In the genomic region with DNA sequence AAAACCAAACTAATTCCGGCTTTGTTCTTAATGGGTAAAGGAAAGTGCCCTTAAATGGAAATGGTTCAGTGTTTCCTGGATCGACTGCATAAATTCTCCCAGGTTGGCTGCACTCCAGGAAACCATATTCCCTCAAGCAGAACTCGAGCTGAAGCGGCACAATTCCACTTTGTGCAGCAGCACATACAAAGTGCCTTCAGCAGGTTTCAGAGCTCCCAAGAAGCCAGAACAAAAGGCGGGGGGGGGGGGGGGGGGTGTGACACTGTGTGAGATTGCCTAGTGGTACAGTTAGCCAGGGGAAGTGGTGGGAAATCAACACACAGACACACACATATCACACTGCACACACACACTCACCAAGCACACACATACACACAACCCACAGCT, we compare ENCODE assay signal across 8 mouse cellular contexts. TPM values are rescaled to one million over a fixed set of nuclear protein-coding genes. Genes with fewer than 3 reads are reported as not detected.
A peak's percentile ranks its signal among the peaks of the same experiment; 100 is the strongest.
DNase-seq lines count a peak whose midpoint lies in the region; ATAC-seq and TF ChIP-seq lines count a peak whose summit lies in the region.

No protein-coding gene starts in this region.

- peaks cover 3% of the 10 kb centered on the region; the same call in 1 of the 2 replicates for H3K27me3 ChIP-seq in forebrain, embryonic 11.5 days (ENCODE audit: control insufficient read depth, insufficient read depth, low read length)
- peaks cover 22% of the 10 kb centered on the region for H3K27me3 ChIP-seq in forebrain, embryonic 10.5 days (ENCODE audit: poor library complexity, severe bottlenecking)
- H3K27me3 ChIP-seq in kidney, adult 2 months (replicated peaks; ENCODE audit: control insufficient read depth, insufficient read depth, low read length), result no peaks in the 10 kb centered on the region
- no peaks in the 10 kb centered on the region for H3K27me3 ChIP-seq in lung, postnatal 0 days (replicated peaks; ENCODE audit: insufficient read depth, low read length)

- no peak for TF ChIP-seq EP300 in lung, postnatal 0 days (IDR thresholded peaks at IDR 0.05)

- peak; percentile 30; the same call in 1 of the 2 replicates for ATAC-seq in forebrain, embryonic 11.5 days (replicated peaks; ENCODE audit: low FRiP score)
- peak; percentile 59 for ATAC-seq in lung, postnatal 0 days

- H3K9me3 ChIP-seq in forebrain, embryonic 11.5 days (ENCODE audit: control insufficient read depth, low read length), result no peaks in the 10 kb centered on the region
- no peaks in the 10 kb centered on the region for H3K9me3 ChIP-seq in forebrain, embryonic 10.5 days
- H3K9me3 ChIP-seq in lung, postnatal 0 days (ENCODE audit: low read length), result no peaks in the 10 kb centered on the region

- TF ChIP-seq CTCF in kidney, adult 2 months (conservative IDR thresholded peaks at IDR 0.05; ENCODE audit: insufficient read depth, insufficient read length, low read depth, low read length), result no peak
- TF ChIP-seq CTCF in lung, postnatal 0 days (IDR thresholded peaks at IDR 0.05), result no peak

- no peak overlapping the region for H3K4me2 ChIP-seq in forebrain, embryonic 11.5 days (ENCODE audit: low read depth, low read length, severe bottlenecking)
- H3K4me2 ChIP-seq in lung, postnatal 0 days (replicated peaks; ENCODE audit: low read depth, low read length), result peak overlapping the region; percentile 28

- H3K27ac ChIP-seq in forebrain, embryonic 11.5 days (ENCODE audit: low read depth, low read length), result 0 out of 2 replicates have a peak overlapping the region, but pooled peaks have one; percentile 6
- H3K27ac ChIP-seq in forebrain, embryonic 10.5 days, result no peak overlapping the region
- no peak overlapping the region for H3K27ac ChIP-seq in kidney, adult 2 months (ENCODE audit: insufficient read depth, low read depth, low read length)
- 0 out of 2 replicates have a peak overlapping the region, but pooled peaks have one; percentile 32 for H3K27ac ChIP-seq in lung, postnatal 0 days (ENCODE audit: low read length)

- WGBS in forebrain, embryonic 11.5 days, result 20% methylated on average over 5 of the region's 5 CpGs
- WGBS in forebrain, embryonic 10.5 days, result 39% methylated on average over 5 of the region's 5 CpGs
- WGBS in kidney, adult 2 months, result 3% methylated on average over 5 of the region's 5 CpGs
- 13% methylated on average over 5 of the region's 5 CpGs for WGBS in lung, postnatal 0 days

- H3K36me3 ChIP-seq in forebrain, embryonic 11.5 days (ENCODE audit: control insufficient read depth, insufficient read depth, low read length), result no peaks in the 10 kb centered on the region
- no peaks in the 10 kb centered on the region for H3K36me3 ChIP-seq in forebrain, embryonic 10.5 days (replicated peaks)
- no peaks in the 10 kb centered on the region for H3K36me3 ChIP-seq in kidney, adult 2 months (ENCODE audit: control insufficient read depth, insufficient read depth, low read length)
- H3K36me3 ChIP-seq in lung, postnatal 0 days (ENCODE audit: insufficient read depth, low read length), result no peaks in the 10 kb centered on the region

- H3K9ac ChIP-seq in forebrain, embryonic 11.5 days (ENCODE audit: low read length), result no peak overlapping the region
- H3K9ac ChIP-seq in lung, postnatal 0 days (replicated peaks; ENCODE audit: low read depth), result no peak overlapping the region

- intact Hi-C loops in gastrocnemius, postnatal 14 days (cut with DNase I; ENCODE audit: low total_unique reads), result no loop called here

- H3K4me3 ChIP-seq in forebrain, embryonic 11.5 days (ENCODE audit: low read depth, low read length), result no peak overlapping the region
- no peak overlapping the region for H3K4me3 ChIP-seq in forebrain, embryonic 10.5 days
- 0 out of 2 replicates have a peak overlapping the region, but pooled peaks have one; percentile 3 for H3K4me3 ChIP-seq in kidney, adult 2 months (ENCODE audit: insufficient read depth, low read depth, low read length)
- H3K4me3 ChIP-seq in lung, postnatal 0 days (ENCODE audit: low read depth, low read length), result no peak overlapping the region

- no peak for TF ChIP-seq POLR2A in kidney, adult 2 months (IDR thresholded peaks at IDR 0.05; ENCODE audit: low read depth, low read length)

- no peak for DNase-seq in forebrain, embryonic 11.5 days (ENCODE audit: low spot score)
- no peak for DNase-seq in forebrain, embryonic 10.5 days (ENCODE audit: extremely low spot score, low spot score)
- peak; percentile 82 for DNase-seq in NIH3T3 (ENCODE audit: low read depth)
- DNase-seq in gastrocnemius, postnatal 14 days, result peak; percentile 68
- DNase-seq in kidney, adult 2 months, result peak; percentile 95
- DNase-seq in lung, postnatal 0 days (ENCODE audit: low spot score), result peak; percentile 86
- peak; percentile 57 for DNase-seq in telencephalon, adult 2 months (ENCODE audit: low read depth, low spot score)
- no peak for DNase-seq in spleen, postnatal 10 days (ENCODE audit: low spot score in 2 of 2)

- H3K4me1 ChIP-seq in forebrain, embryonic 11.5 days (replicated peaks; ENCODE audit: control insufficient read depth, insufficient read depth, low read length), result no peaks in the 10 kb centered on the region; the same call in 1 of the 2 replicates
- peaks cover 24% of the 10 kb centered on the region for H3K4me1 ChIP-seq in forebrain, embryonic 10.5 days
- H3K4me1 ChIP-seq in kidney, adult 2 months (ENCODE audit: control insufficient read depth, insufficient read depth, low read length), result peaks cover 2% of the 10 kb centered on the region; the same call in 1 of the 2 replicates
- no peaks in the 10 kb centered on the region for H3K4me1 ChIP-seq in lung, postnatal 0 days (ENCODE audit: insufficient read depth, low read depth, low read length)

RNA-seq across cellular contexts. Expression of gene Lamc2, which starts 5.7 kb away (rescaled TPM):
- polyA plus RNA-seq in forebrain, embryonic 11.5 days (2014; fragmentation: Nextera tagmentation; extraction: Ambion mirVana), result 0.48 and 0.55 TPM in 2 replicates
- polyA plus RNA-seq in forebrain, embryonic 10.5 days (2016; fragmentation: Nextera tagmentation; extraction: Ambion mirVana), result 1.4 and 1.8 TPM in 2 replicates
- total RNA-seq in gastrocnemius, postnatal 14 days (2021), result 1 to 10 TPM; 5.8 to 7.2 TPM
- polyA plus RNA-seq in kidney, adult 2 months (2012; rRNA removed), result 7.0 TPM in 2 replicates
- 62.9 and 69.0 TPM in 2 replicates for polyA plus RNA-seq in lung, postnatal 0 days (2015; fragmentation: Nextera tagmentation; extraction: Ambion mirVana)

Comparison
In these comparisons a context has a peak if more than half of its experiments do, and no peak if none do; other contexts are left out.
1. H3K27ac ChIP-seq: peak in forebrain, embryonic 11.5 days (single experiment) and lung, postnatal 0 days (single experiment); none in forebrain, embryonic 10.5 days (single experiment) and kidney, adult 2 months (single experiment).
2. DNase-seq: peak in NIH3T3 (single experiment), gastrocnemius, postnatal 14 days (single experiment), kidney, adult 2 months (single experiment), lung, postnatal 0 days (single experiment) and telencephalon, adult 2 months (single experiment); none in forebrain, embryonic 11.5 days (single experiment), forebrain, embryonic 10.5 days (single experiment) and spleen, postnatal 10 days (0 of 2).